Mouse (Mus musculus) heart, adult 9 months (tissue): ENCODE data around the gene Nlrp10.

Experiments
- DNase-seq, 2 experiments: peaks; one replicate each; pipeline ENCODE4 v3.0.0; 2022; ENCODE audit warnings: low spot score in 2 of 2

The Nlrp10 gene

DNA sequence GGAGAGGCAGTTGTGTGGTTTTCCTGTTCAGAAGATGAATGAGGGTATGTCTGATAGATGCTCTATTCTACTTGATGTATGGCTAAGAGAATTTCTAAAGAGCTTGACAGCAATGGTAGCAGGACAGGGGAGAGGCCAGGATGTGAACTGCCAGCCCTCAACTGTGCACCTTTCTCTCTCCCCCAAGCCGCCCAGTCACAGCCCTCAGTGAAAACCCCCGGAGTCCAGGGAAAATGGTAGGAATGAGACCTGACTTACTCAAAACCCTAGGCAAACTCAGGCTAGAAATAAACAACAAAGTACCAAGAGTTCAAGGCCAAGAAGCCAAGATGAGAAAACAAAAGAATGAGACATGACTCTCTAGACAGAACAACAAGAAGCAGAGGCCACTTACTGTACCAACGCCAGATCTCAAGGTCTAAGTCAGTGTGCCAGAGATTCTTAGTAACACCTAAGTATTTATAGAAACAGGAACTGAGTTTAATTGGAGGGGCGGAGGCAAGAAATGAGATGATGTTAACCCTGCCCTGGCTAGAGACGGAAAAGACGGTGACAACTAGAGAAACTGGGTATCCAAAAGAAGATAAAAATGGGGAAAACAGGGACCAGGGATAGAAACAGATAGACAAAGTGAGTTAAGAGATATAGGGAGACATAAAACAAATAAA, at the start of gene Nlrp10:
Gene Nlrp10 (minus strand): TSS at position 453 of the 668 bp plus-strand sequence.
- DNase-seq = peak; percentile 15 to 36

DNA sequence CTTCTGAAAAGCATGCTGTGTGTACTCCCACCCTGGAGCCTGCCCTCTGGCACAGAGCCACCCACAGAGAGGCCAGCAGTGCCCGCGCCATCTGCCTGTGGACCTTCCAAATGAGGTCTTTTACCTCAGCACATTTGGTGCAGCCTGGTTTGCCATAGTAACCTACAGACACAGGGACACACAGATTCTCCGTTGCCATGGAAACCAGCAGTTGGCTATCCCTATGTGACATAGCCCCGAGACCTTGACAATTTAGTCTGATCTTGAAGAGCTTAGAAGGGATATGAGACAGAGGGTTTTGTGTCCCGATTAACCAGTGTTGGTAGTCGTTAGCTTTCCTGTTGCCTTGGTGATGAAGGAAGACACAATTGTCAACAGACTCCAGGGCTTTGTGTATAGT, 42.3 kb upstream of the Nlrp10 start:
- DNase-seq = no peak

- no peak for DNase-seq
Measured at GRCm38 (mm10) chr7:108968201-108968600, 38.2 kb upstream of the Nlrp10 start.

- DNase-seq = peak; percentile 25 to 42
Measured at GRCm38 (mm10) chr7:108966742-108967362, 36.9 kb upstream of the Nlrp10 start.

- DNase-seq = no peak
Measured at GRCm38 (mm10) chr7:108965968-108966367, 36.0 kb upstream of the Nlrp10 start.

GRCm38 (mm10) chr7:108957734-108958133, 27.8 kb upstream of the Nlrp10 start:
- no peak for DNase-seq

GRCm38 (mm10) chr7:108954185-108954584, 24.2 kb upstream of the Nlrp10 start:
- no peak for DNase-seq

GRCm38 (mm10) chr7:108952801-108953200, 22.8 kb upstream of the Nlrp10 start:
- DNase-seq = no peak

DNA sequence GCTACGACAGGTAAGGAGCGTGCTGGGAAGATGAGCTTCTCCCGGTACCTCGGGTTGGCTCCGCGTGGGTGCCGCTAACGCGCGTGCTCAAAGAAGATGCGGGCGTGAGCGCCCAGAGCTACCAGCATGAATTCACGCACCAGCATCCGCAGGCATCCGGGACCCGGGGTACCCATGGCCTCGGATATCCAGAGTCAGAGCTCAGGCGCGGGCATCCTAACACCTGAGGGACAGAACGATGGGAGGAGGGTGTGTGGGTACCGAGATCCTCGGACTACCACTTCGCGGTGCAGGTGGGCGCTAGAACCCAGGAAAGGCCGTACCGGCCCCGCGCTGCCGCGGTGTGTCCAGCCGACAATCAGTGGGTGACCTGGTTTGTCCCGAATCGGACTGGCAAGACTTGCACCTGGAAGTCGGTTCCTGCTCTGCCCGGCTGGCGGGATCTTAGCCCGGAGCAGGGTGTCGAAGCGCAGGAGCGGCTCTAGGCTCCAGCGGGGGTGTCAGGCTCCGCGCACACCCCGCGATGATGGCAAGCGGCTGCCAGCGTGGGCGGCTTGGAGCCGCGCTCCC, 20.9 kb upstream of the Nlrp10 start:
- DNase-seq = no peak

- DNase-seq = peak; percentile 12 to 22
Measured at GRCm38 (mm10) chr7:108950312-108950761, 20.4 kb upstream of the Nlrp10 start, which contains the start of gene Tub. Gene Tub, plus strand, starts transcription at chr7:108950338.

DNA sequence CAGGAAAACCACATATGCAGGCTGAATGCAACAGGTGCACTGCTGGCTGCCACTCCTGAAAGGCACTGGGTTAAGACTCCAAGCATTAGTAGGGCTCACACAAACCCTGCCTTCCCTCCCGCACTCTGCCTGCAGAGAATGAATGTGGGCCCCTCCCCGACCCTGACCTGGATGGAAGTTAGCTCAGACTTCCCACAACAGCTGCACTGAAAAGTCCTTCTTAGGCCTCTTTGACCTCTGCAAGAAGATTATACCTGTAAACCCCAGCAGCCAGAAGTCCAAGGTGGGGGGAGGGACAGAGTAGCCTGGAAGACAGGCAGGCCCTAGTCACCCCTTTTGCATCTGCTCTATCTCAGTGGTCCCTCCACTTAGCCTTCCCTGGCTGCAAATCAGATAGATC, 19.3 kb upstream of the Nlrp10 start:
- DNase-seq = no peak

DNA sequence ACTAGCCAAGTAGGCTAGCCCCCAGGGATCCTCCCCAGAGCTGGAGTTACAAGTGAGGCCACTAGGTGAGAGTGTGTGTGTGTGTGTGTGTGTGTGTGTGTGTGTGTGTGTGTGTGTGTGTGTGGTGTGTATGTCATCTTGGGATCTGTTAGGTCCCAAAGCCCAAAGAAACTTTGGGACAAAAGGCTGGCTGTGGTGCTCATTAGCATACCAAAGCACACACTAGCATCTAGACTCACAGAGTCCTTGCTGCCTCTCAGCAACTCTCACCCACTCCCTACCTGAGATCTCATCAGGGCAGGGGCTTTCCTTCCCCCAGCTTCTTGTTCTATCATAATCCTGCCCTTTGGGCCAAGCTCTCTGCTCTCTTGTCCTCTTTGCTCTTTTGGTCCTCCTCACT, 18.6 kb upstream of the Nlrp10 start:
- no peak for DNase-seq

GRCm38 (mm10) chr7:108944002-108944401, 14.0 kb upstream of the Nlrp10 start:
- DNase-seq = peak in 1 of 2 experiments; percentile 26

- no peak for DNase-seq
Measured at GRCm38 (mm10) chr7:108941466-108941865, 11.5 kb upstream of the Nlrp10 start.

- DNase-seq = no peak
Measured at GRCm38 (mm10) chr7:108936591-108936990, 6.6 kb upstream of the Nlrp10 start.

DNA sequence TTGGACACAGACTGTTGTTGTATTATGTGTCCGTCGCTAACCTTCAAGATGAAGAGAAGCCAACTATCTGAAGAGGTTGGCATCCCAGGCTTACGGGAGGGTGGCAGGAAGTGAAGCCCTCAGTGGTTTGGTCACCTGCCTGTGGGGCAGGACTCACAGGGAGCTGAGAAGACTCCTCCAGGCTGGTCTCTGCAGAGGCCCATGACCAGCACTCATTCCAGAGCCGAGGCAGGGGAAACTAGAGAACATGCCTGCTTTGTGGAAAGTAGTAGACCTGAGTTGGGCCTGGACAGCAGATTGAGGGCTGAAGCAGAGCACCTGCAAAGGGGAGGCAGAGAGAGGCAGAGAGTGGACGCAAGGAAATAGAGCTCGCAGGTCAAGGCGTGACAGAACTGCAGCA, 5.4 kb upstream of the Nlrp10 start:
- DNase-seq = no peak

- no peak for DNase-seq
Measured at GRCm38 (mm10) chr7:108934836-108935235, 4.9 kb upstream of the Nlrp10 start.

GRCm38 (mm10) chr7:108933794-108934731, 4.1 kb upstream of the Nlrp10 start, which contains the start of gene Eif3f:
Gene Eif3f, plus strand, starts transcription at chr7:108934417.
- DNase-seq = peak; percentile 98 to 99

- DNase-seq = no peak
Measured at GRCm38 (mm10) chr7:108928280-108929188, 1.4 kb downstream of the Nlrp10 start.

DNA sequence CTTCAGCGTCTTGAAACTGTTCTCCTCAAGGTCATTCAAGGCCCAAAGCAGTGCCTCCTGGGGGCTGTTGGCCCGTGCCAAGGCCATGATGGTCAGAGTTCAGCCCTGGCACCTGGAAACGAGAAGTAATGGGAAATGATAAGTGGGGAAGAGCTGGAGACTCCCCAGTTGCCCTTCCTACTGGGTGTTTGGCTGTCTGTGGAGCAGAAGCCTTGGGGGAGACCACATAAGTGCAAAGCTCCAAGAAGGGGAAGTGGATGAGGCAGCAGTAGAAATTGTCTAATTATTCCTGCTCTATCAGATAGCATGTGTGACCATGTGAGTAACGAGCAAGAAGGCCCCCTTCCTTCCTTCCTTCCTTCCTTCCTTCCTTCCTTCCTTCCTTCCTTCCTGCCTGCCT, 2.9 kb downstream of the Nlrp10 start:
- no peak for DNase-seq

GRCm38 (mm10) chr7:108903969-108904368, 26.0 kb downstream of the Nlrp10 start:
- DNase-seq = no peak
